Comparison of ENCODE assay signal across 11 mouse cellular contexts in genomic region chr11:33202296-33202695, GRCm38 (mm10). TPM values are rescaled to one million over a fixed set of nuclear protein-coding genes. Genes with fewer than 3 reads are reported as not detected.
DNase-seq lines count a peak whose midpoint lies in the region; ATAC-seq and TF ChIP-seq lines count a peak whose summit lies in the region.
"Had no signal": no experiment of that assay in that cellular context is flagged by ENCODE, and none has a peak within 500 bp of the region (broad histone marks: within the 10 kb centered on the region; RNA-seq: fewer than 3 reads in every experiment).

No protein-coding gene starts in this region.

- no peak overlapping the region for H3K27ac ChIP-seq in liver, embryonic 14.5 days
- no peak overlapping the region for H3K27ac ChIP-seq in liver, embryonic 12.5 days
- no peak overlapping the region for H3K27ac ChIP-seq in forebrain, embryonic 13.5 days
- 0 out of 2 replicates have a peak overlapping the region, but pooled peaks have one; percentile 42 for H3K27ac ChIP-seq in neural tube, embryonic 11.5 days (ENCODE audit: low read depth, low read length)

- no peaks in the 10 kb centered on the region for H3K4me1 ChIP-seq in liver, embryonic 14.5 days (replicated peaks; ENCODE audit: control insufficient read depth in 2 of 2, insufficient read depth in 2 of 2, low read length in 1 of 2)
- peaks cover 23% of the 10 kb centered on the region for H3K4me1 ChIP-seq in liver, embryonic 12.5 days
- H3K4me1 ChIP-seq in forebrain, embryonic 13.5 days: peaks cover 37% of the 10 kb centered on the region
- peaks cover 27% of the 10 kb centered on the region for H3K4me1 ChIP-seq in neural tube, embryonic 11.5 days (ENCODE audit: control insufficient read depth, insufficient read depth, low read length)

- no peak overlapping the region for H3K4me2 ChIP-seq in liver, embryonic 14.5 days (ENCODE audit: low read depth)
- no peak overlapping the region for H3K4me2 ChIP-seq in liver, embryonic 12.5 days
- peak overlapping the region; percentile 63 for H3K4me2 ChIP-seq in forebrain, embryonic 13.5 days
- peak overlapping the region; percentile 49; the same call in 1 of the 2 replicates for H3K4me2 ChIP-seq in neural tube, embryonic 11.5 days (ENCODE audit: low read depth)

- peak; percentile 25 for TF ChIP-seq CTCF in liver, embryonic 14.5 days (IDR thresholded peaks at IDR 0.05; ENCODE audit: low read depth)

- no peak overlapping the region for H3K9ac ChIP-seq in liver, embryonic 14.5 days (replicated peaks)
- H3K9ac ChIP-seq in liver, embryonic 12.5 days: no peak overlapping the region
- no peak overlapping the region for H3K9ac ChIP-seq in forebrain, embryonic 13.5 days
- peak overlapping the region; percentile 0; the same call in 1 of the 2 replicates for H3K9ac ChIP-seq in neural tube, embryonic 11.5 days (ENCODE audit: low read length)

- 2% methylated on average over 37 of the region's 37 CpGs for WGBS in liver, embryonic 14.5 days (ENCODE audit: insufficient replicate concordance)
- 3% methylated on average over 37 of the region's 37 CpGs for WGBS in liver, embryonic 12.5 days (ENCODE audit: insufficient replicate concordance)
- WGBS in forebrain, embryonic 13.5 days: 1% methylated on average over 37 of the region's 37 CpGs
- under 1% methylated on average over 35 of the region's 37 CpGs for WGBS in neural tube, embryonic 11.5 days

- peaks cover 96% of the 10 kb centered on the region for H3K27me3 ChIP-seq in liver, embryonic 14.5 days (ENCODE audit: control insufficient read depth, insufficient read depth, low read length)
- peaks cover 100% of the 10 kb centered on the region for H3K27me3 ChIP-seq in liver, embryonic 12.5 days (replicated peaks)
- H3K27me3 ChIP-seq in forebrain, embryonic 13.5 days: peaks cover 98% of the 10 kb centered on the region
- H3K27me3 ChIP-seq in neural tube, embryonic 11.5 days (ENCODE audit: control insufficient read depth, insufficient read depth, low read length): peaks cover 96% of the 10 kb centered on the region

- no peak for ATAC-seq in liver, embryonic 14.5 days (ENCODE audit: insufficient read depth)
- ATAC-seq in liver, embryonic 12.5 days: no peak
- ATAC-seq in forebrain, embryonic 13.5 days: no peak
- no peak for ATAC-seq in neural tube, embryonic 11.5 days (ENCODE audit: insufficient read depth, low FRiP score, low TSS enrichment)

- H3K36me3 ChIP-seq in liver, embryonic 14.5 days (replicated peaks; ENCODE audit: control insufficient read depth, insufficient read depth, low read depth): no peaks in the 10 kb centered on the region
- H3K36me3 ChIP-seq in liver, embryonic 12.5 days: no peaks in the 10 kb centered on the region
- H3K36me3 ChIP-seq in forebrain, embryonic 13.5 days (ENCODE audit: poor library complexity, severe bottlenecking): no peaks in the 10 kb centered on the region
- no peaks in the 10 kb centered on the region for H3K36me3 ChIP-seq in neural tube, embryonic 11.5 days (ENCODE audit: control insufficient read depth, insufficient read depth, low read length)

- no peak for DNase-seq in liver, embryonic 14.5 days (ENCODE audit: low read depth in 3 of 3, low spot score in 3 of 3)
- DNase-seq in cerebellum, adult 9-11 months: peak; percentile 86
- DNase-seq in neural tube, embryonic 11.5 days (ENCODE audit: low spot score): peak; percentile 42
- DNase-seq in yolk sac, embryonic 10.5 days (ENCODE audit: low spot score): no peak
- no peak for DNase-seq in adrenal gland, postnatal 25 days
- DNase-seq: adrenal gland, postnatal 36 days; heart, adult 11 months had no signal

- no peaks in the 10 kb centered on the region for H3K9me3 ChIP-seq in liver, embryonic 14.5 days (ENCODE audit: control insufficient read depth, low read length)
- no peaks in the 10 kb centered on the region for H3K9me3 ChIP-seq in liver, embryonic 12.5 days (replicated peaks)
- H3K9me3 ChIP-seq in forebrain, embryonic 13.5 days (replicated peaks): no peaks in the 10 kb centered on the region
- 0 out of 2 replicates have a peak, but pooled peaks cover 3% of the 10 kb centered on the region for H3K9me3 ChIP-seq in neural tube, embryonic 11.5 days (ENCODE audit: control insufficient read depth, low read length)

- no peak overlapping the region for H3K4me3 ChIP-seq in liver, embryonic 14.5 days (ENCODE audit: insufficient read depth in 1 of 2, low read depth in 2 of 2, low read length in 2 of 2)
- no peak overlapping the region for H3K4me3 ChIP-seq in liver, embryonic 12.5 days
- peak overlapping the region; percentile 35; the same call in 1 of the 2 replicates for H3K4me3 ChIP-seq in forebrain, embryonic 13.5 days
- H3K4me3 ChIP-seq in neural tube, embryonic 11.5 days (ENCODE audit: low read depth, low read length): peak overlapping the region; percentile 43

- no peak for TF ChIP-seq EP300 in liver, embryonic 14.5 days (IDR thresholded peaks at IDR 0.05; ENCODE audit: low read depth)

RNA-seq across cellular contexts. Expression of gene Tlx3, which starts 1.1 kb away (rescaled TPM):
- not detected in 2 replicates for polyA plus RNA-seq in liver, embryonic 14.5 days (2012; rRNA removed)
- not detected in 2 replicates for polyA plus RNA-seq in liver, embryonic 14.5 days (2014; fragmentation: Nextera tagmentation; extraction: Ambion mirVana)
- polyA plus RNA-seq in liver, embryonic 12.5 days (2016; fragmentation: Nextera tagmentation; extraction: Ambion mirVana): not detected in 2 replicates
- 0.15 TPM in 1 of 2 replicates, not detected in the other for polyA plus RNA-seq in forebrain, embryonic 13.5 days (2015; fragmentation: Nextera tagmentation; extraction: Ambion mirVana)
- 22.4 and 28.5 TPM in 2 replicates for polyA plus RNA-seq in neural tube, embryonic 11.5 days (2014; fragmentation: Nextera tagmentation; extraction: Ambion mirVana)
- total RNA-seq in adrenal gland, postnatal 25 days (2021): 0.27 TPM in 1 of 2 replicates, not detected in the other
- polyA plus RNA-seq: liver, embryonic 16.5 days; small intestine, adult 2 months had no signal

RNA-seq across cellular contexts. Expression of gene Npm1, which starts 39.3 kb away (rescaled TPM):
- 294 and 703 TPM in 2 replicates for polyA plus RNA-seq in liver, embryonic 14.5 days (2012; rRNA removed)
- 654 and 676 TPM in 2 replicates for polyA plus RNA-seq in liver, embryonic 14.5 days (2014; fragmentation: Nextera tagmentation; extraction: Ambion mirVana)
- 966 and 967 TPM in 2 replicates for polyA plus RNA-seq in liver, embryonic 12.5 days (2016; fragmentation: Nextera tagmentation; extraction: Ambion mirVana)
- 786 and 829 TPM in 2 replicates for polyA plus RNA-seq in forebrain, embryonic 13.5 days (2015; fragmentation: Nextera tagmentation; extraction: Ambion mirVana)
- 1,037 and 1,076 TPM in 2 replicates for polyA plus RNA-seq in neural tube, embryonic 11.5 days (2014; fragmentation: Nextera tagmentation; extraction: Ambion mirVana)
- total RNA-seq in adrenal gland, postnatal 25 days (2021): 285 and 327 TPM in 2 replicates

RNA-seq across cellular contexts. Expression of gene Fgf18, which starts 55.1 kb away (rescaled TPM):
- 0.05 and 0.12 TPM in 2 replicates for polyA plus RNA-seq in liver, embryonic 14.5 days (2012; rRNA removed)
- polyA plus RNA-seq in liver, embryonic 14.5 days (2014; fragmentation: Nextera tagmentation; extraction: Ambion mirVana): 0.27 TPM in 1 of 2 replicates, not detected in the other
- 0.44 and 0.60 TPM in 2 replicates for polyA plus RNA-seq in liver, embryonic 12.5 days (2016; fragmentation: Nextera tagmentation; extraction: Ambion mirVana)
- 1.6 and 2.9 TPM in 2 replicates for polyA plus RNA-seq in forebrain, embryonic 13.5 days (2015; fragmentation: Nextera tagmentation; extraction: Ambion mirVana)
- polyA plus RNA-seq in neural tube, embryonic 11.5 days (2014; fragmentation: Nextera tagmentation; extraction: Ambion mirVana): 6.8 and 9.9 TPM in 2 replicates
- 0.79 and 1.6 TPM in 2 replicates for total RNA-seq in adrenal gland, postnatal 25 days (2021)
- polyA plus RNA-seq: small intestine, adult 2 months had no signal

Comparison
In these comparisons a context has a peak if more than half of its experiments do, and no peak if none do; other contexts are left out.
1. DNase-seq: peak in cerebellum, adult 9-11 months (single experiment) and neural tube, embryonic 11.5 days (single experiment); none in liver, embryonic 14.5 days (0 of 3), yolk sac, embryonic 10.5 days (single experiment) and adrenal gland, postnatal 25 days (single experiment).
2. H3K4me2 ChIP-seq: peak in forebrain, embryonic 13.5 days (single experiment) and neural tube, embryonic 11.5 days (single experiment); none in liver, embryonic 14.5 days (single experiment) and liver, embryonic 12.5 days (single experiment).
3. H3K4me3 ChIP-seq: peak in forebrain, embryonic 13.5 days (single experiment) and neural tube, embryonic 11.5 days (single experiment); none in liver, embryonic 14.5 days (0 of 2) and liver, embryonic 12.5 days (single experiment).
4. RNA of gene Tlx3, which starts 1.1 kb away (polyA plus RNA-seq): 22.4 to 28.5 TPM in neural tube, embryonic 11.5 days; 0.15 TPM in forebrain, embryonic 13.5 days, not detected in liver, embryonic 14.5 days and not detected in liver, embryonic 12.5 days; every median in the first group is over 10 times any median in the second.